Mouse (Mus musculus) lung, postnatal 0 days (tissue): ENCODE measurements around the gene Iqgap2.

ENCODE experiments used
- CTCF ChIP-seq: IDR thresholded peaks from 2 replicates; pipeline ENCODE4 v1.5.1; 2016; ENCODE audit warnings: antibody characterized with exemption, mild to moderate bottlenecking
- EP300 ChIP-seq: IDR thresholded peaks from 2 replicates; pipeline ENCODE4 v1.6.1; 2016; ENCODE audit warnings: antibody characterized with exemption, mild to moderate bottlenecking, control low read depth

DNA sequence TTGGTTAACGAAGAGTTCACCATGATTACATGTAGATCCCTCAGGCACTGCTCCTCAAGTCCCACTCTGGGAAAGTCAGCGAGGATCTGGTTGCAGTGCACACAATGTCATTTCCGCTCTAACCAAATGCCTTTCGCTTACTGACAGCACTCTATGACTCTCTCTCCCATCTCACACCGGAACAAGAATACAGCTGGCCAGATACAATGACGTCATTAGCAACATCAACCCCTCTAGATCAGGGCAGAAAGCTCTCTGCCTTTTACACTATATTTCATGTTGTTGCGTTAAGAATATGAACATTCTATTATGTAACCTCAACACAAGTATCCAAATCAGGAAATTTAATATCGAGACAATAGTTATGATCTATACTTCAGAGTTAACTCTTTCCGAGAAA lies 32.9 kb downstream of the Iqgap2 start:
- TF ChIP-seq CTCF = no peak
- TF ChIP-seq EP300 = no peak
